Mouse (Mus musculus): ENCODE results near the gene Nr1h2. TPM values are rescaled to one million over a fixed set of nuclear protein-coding genes. Genes with fewer than 3 reads are reported as not detected.

The Nr1h2 gene
- total and polyA plus RNA-seq, 3 experiments, result 34.0 to 223 (median 98.5) TPM

GRCm38 (mm10) chr7:44597666-44598065, 43.9 kb upstream of the Nr1h2 start:
- no peaks in the 10 kb centered on the region for H3K36me3 ChIP-seq (replicated peaks)
- peaks cover 3% of the 10 kb centered on the region; the same call in 1 of the 2 replicates for H3K27me3 ChIP-seq (ENCODE audit: insufficient read depth, low read length)
- no peak for ATAC-seq (ENCODE audit: extremely low read depth, insufficient number of reproducible peaks, low FRiP score, poor library complexity, severe bottlenecking)
- TF ChIP-seq GATA1 (IDR thresholded peaks at IDR 0.05; ENCODE audit: borderline replicate concordance, low read length), result no peak
- no peak for TF ChIP-seq GATA2 (IDR thresholded peaks at IDR 0.05; ENCODE audit: borderline replicate concordance, low read depth, low read length)
- TF ChIP-seq TAL1 (conservative IDR thresholded peaks at IDR 0.05; ENCODE audit: low read depth, low read length), result no peak
- no peak for TF ChIP-seq POLR2AphosphoS5 (IDR thresholded peaks at IDR 0.05; ENCODE audit: insufficient replicate concordance, low read depth, low read length)
- no peak for TF ChIP-seq CTCF (IDR thresholded peaks at IDR 0.05; ENCODE audit: low read depth, low read length)
- no peaks in the 10 kb centered on the region for H3K9me3 ChIP-seq (replicated peaks)
- H3K4me1 ChIP-seq (ENCODE audit: insufficient read depth, low read depth, low read length), result no peaks in the 10 kb centered on the region
- DNase-seq (ENCODE audit: low spot score), result no peak
- H3K4me3 ChIP-seq (ENCODE audit: low read depth, low read length), result no peak overlapping the region

- no peak for ATAC-seq (ENCODE audit: extremely low read depth, insufficient number of reproducible peaks, low FRiP score, poor library complexity, severe bottlenecking)
- TF ChIP-seq TAL1 (conservative IDR thresholded peaks at IDR 0.05; ENCODE audit: low read depth, low read length) (no peak), POLR2AphosphoS5 (IDR thresholded peaks at IDR 0.05; ENCODE audit: insufficient replicate concordance, low read depth, low read length) (no peak), CTCF (IDR thresholded peaks at IDR 0.05; ENCODE audit: low read depth, low read length) (no peak), GATA2 (IDR thresholded peaks at IDR 0.05; ENCODE audit: borderline replicate concordance, low read depth, low read length) (no peak), GATA1 (IDR thresholded peaks at IDR 0.05; ENCODE audit: borderline replicate concordance, low read length) (no peak)
- Histone ChIP-seq H3K9me3 (replicated peaks) (no peaks in the 10 kb centered on the region), H3K4me3 (ENCODE audit: low read depth, low read length) (no peak overlapping the region), H3K4me1 (ENCODE audit: insufficient read depth, low read depth, low read length) (no peaks in the 10 kb centered on the region), H3K27me3 (ENCODE audit: insufficient read depth, low read length) (no peaks in the 10 kb centered on the region; the same call in 1 of the 2 replicates), H3K36me3 (replicated peaks) (no peaks in the 10 kb centered on the region)
- DNase-seq (ENCODE audit: low spot score), result no peak
Measured at GRCm38 (mm10) chr7:44596996-44597538, 43.3 kb upstream of the Nr1h2 start.

- Histone ChIP-seq H3K4me1 (ENCODE audit: insufficient read depth, low read depth, low read length) (no peaks in the 10 kb centered on the region), H3K36me3 (replicated peaks) (no peaks in the 10 kb centered on the region), H3K9me3 (replicated peaks) (peaks cover 4% of the 10 kb centered on the region), H3K27me3 (ENCODE audit: insufficient read depth, low read length) (no peaks in the 10 kb centered on the region; the same call in 1 of the 2 replicates), H3K4me3 (ENCODE audit: low read depth, low read length) (no peak overlapping the region)
- no peak for ATAC-seq (ENCODE audit: extremely low read depth, insufficient number of reproducible peaks, low FRiP score, poor library complexity, severe bottlenecking)
- no peak for TF ChIP-seq POLR2AphosphoS5 (IDR thresholded peaks at IDR 0.05; ENCODE audit: insufficient replicate concordance, low read depth, low read length)
- TF ChIP-seq GATA1 (IDR thresholded peaks at IDR 0.05; ENCODE audit: borderline replicate concordance, low read length), result no peak
- TF ChIP-seq GATA2 (IDR thresholded peaks at IDR 0.05; ENCODE audit: borderline replicate concordance, low read depth, low read length), result no peak
- no peak for TF ChIP-seq TAL1 (conservative IDR thresholded peaks at IDR 0.05; ENCODE audit: low read depth, low read length)
- TF ChIP-seq CTCF (IDR thresholded peaks at IDR 0.05; ENCODE audit: low read depth, low read length), result no peak
- DNase-seq (ENCODE audit: low spot score), result no peak
Measured at GRCm38 (mm10) chr7:44596051-44596450, 42.3 kb upstream of the Nr1h2 start.

GRCm38 (mm10) chr7:44595131-44595561, 41.4 kb upstream of the Nr1h2 start:
- no peak overlapping the region for H3K4me3 ChIP-seq (ENCODE audit: low read depth, low read length)
- H3K36me3 ChIP-seq (replicated peaks), result no peaks in the 10 kb centered on the region
- DNase-seq (ENCODE audit: low spot score) (no peak), ATAC-seq (ENCODE audit: extremely low read depth, insufficient number of reproducible peaks, low FRiP score, poor library complexity, severe bottlenecking) (no peak)
- peaks cover 11% of the 10 kb centered on the region for H3K9me3 ChIP-seq (replicated peaks)
- H3K27me3 ChIP-seq (ENCODE audit: insufficient read depth, low read length), result peaks cover 2% of the 10 kb centered on the region; the same call in 1 of the 2 replicates
- TF ChIP-seq GATA1 (IDR thresholded peaks at IDR 0.05; ENCODE audit: borderline replicate concordance, low read length), result no peak
- no peak for TF ChIP-seq POLR2AphosphoS5 (IDR thresholded peaks at IDR 0.05; ENCODE audit: insufficient replicate concordance, low read depth, low read length)
- TF ChIP-seq GATA2 (IDR thresholded peaks at IDR 0.05; ENCODE audit: borderline replicate concordance, low read depth, low read length), result no peak
- H3K4me1 ChIP-seq (ENCODE audit: insufficient read depth, low read depth, low read length), result no peaks in the 10 kb centered on the region

GRCm38 (mm10) chr7:44594291-44594690, 40.5 kb upstream of the Nr1h2 start:
- Histone ChIP-seq H3K4me1 (ENCODE audit: insufficient read depth, low read depth, low read length) (peaks cover under 1% of the 10 kb centered on the region), H3K27me3 (ENCODE audit: insufficient read depth, low read length) (peaks cover 9% of the 10 kb centered on the region), H3K4me3 (ENCODE audit: low read depth, low read length) (no peak overlapping the region), H3K9me3 (replicated peaks) (peaks cover 11% of the 10 kb centered on the region), H3K36me3 (replicated peaks) (no peaks in the 10 kb centered on the region)
- DNase-seq (ENCODE audit: low spot score) (no peak), ATAC-seq (ENCODE audit: extremely low read depth, insufficient number of reproducible peaks, low FRiP score, poor library complexity, severe bottlenecking) (no peak)
- TF ChIP-seq POLR2AphosphoS5 (IDR thresholded peaks at IDR 0.05; ENCODE audit: insufficient replicate concordance, low read depth, low read length) (no peak), TAL1 (conservative IDR thresholded peaks at IDR 0.05; ENCODE audit: low read depth, low read length) (no peak), CTCF (IDR thresholded peaks at IDR 0.05; ENCODE audit: low read depth, low read length) (no peak), GATA1 (IDR thresholded peaks at IDR 0.05; ENCODE audit: borderline replicate concordance, low read length) (no peak), GATA2 (IDR thresholded peaks at IDR 0.05; ENCODE audit: borderline replicate concordance, low read depth, low read length) (no peak)

GRCm38 (mm10) chr7:44593775-44594174, 40.0 kb upstream of the Nr1h2 start:
- peaks cover 11% of the 10 kb centered on the region for H3K9me3 ChIP-seq (replicated peaks)
- H3K4me1 ChIP-seq (ENCODE audit: insufficient read depth, low read depth, low read length), result peaks cover 4% of the 10 kb centered on the region
- H3K27me3 ChIP-seq (ENCODE audit: insufficient read depth, low read length), result peaks cover 13% of the 10 kb centered on the region
- no peak for TF ChIP-seq CTCF (IDR thresholded peaks at IDR 0.05; ENCODE audit: low read depth, low read length)
- TF ChIP-seq GATA2 (IDR thresholded peaks at IDR 0.05; ENCODE audit: borderline replicate concordance, low read depth, low read length), result no peak
- TF ChIP-seq TAL1 (conservative IDR thresholded peaks at IDR 0.05; ENCODE audit: low read depth, low read length), result no peak
- TF ChIP-seq GATA1 (IDR thresholded peaks at IDR 0.05; ENCODE audit: borderline replicate concordance, low read length), result no peak
- TF ChIP-seq POLR2AphosphoS5 (IDR thresholded peaks at IDR 0.05; ENCODE audit: insufficient replicate concordance, low read depth, low read length), result no peak
- no peaks in the 10 kb centered on the region for H3K36me3 ChIP-seq (replicated peaks)
- DNase-seq (ENCODE audit: low spot score) (peak; percentile 25), ATAC-seq (ENCODE audit: extremely low read depth, insufficient number of reproducible peaks, low FRiP score, poor library complexity, severe bottlenecking) (no peak)
- no peak overlapping the region for H3K4me3 ChIP-seq (ENCODE audit: low read depth, low read length)

Measured in G1E (cell line).